Mouse (Mus musculus) CD8-positive naive resting alpha-beta T cell, adult 2 months (primary cell): ENCODE data around the gene Fam168b.

Source experiments
- DNase-seq, 2 experiments: peaks; one replicate each; pipeline ENCODE4 v3.0.0; 2022; ENCODE audit warnings: low read depth in 2 of 2, low spot score in 2 of 2

Gene Fam168b

GRCm38 (mm10) chr1:34815843-34816242, 27.0 kb downstream of the Fam168b start:
- no peak for DNase-seq

GRCm38 (mm10) chr1:34812407-34813247, 30.2 kb downstream of the Fam168b start:
- DNase-seq, result no peak

GRCm38 (mm10) chr1:34811581-34811980, 31.3 kb downstream of the Fam168b start:
- DNase-seq, result no peak

- no peak for DNase-seq
Observed at GRCm38 (mm10) chr1:34811035-34811434, 31.8 kb downstream of the Fam168b start.

GRCm38 (mm10) chr1:34810293-34810692, 32.6 kb downstream of the Fam168b start:
- DNase-seq, result no peak

- no peak for DNase-seq
Observed at GRCm38 (mm10) chr1:34808445-34808844, 34.4 kb downstream of the Fam168b start.

GRCm38 (mm10) chr1:34805931-34806520, 36.8 kb downstream of the Fam168b start:
- no peak for DNase-seq

- DNase-seq, result no peak
Observed at GRCm38 (mm10) chr1:34804863-34805262, 38.0 kb downstream of the Fam168b start.

- peak; percentile 58 to 68 for DNase-seq
Observed at GRCm38 (mm10) chr1:34802290-34802642, 40.6 kb downstream of the Fam168b start.

GRCm38 (mm10) chr1:34801616-34802289, 41.1 kb downstream of the Fam168b start:
- peak; percentile 65 to 66 for DNase-seq

- no peak for DNase-seq
Observed at GRCm38 (mm10) chr1:34799140-34799539, 43.7 kb downstream of the Fam168b start.

GRCm38 (mm10) chr1:34793304-34794300, 49.3 kb downstream of the Fam168b start:
- no peak for DNase-seq

GRCm38 (mm10) chr1:34783538-34784161, 59.2 kb downstream of the Fam168b start:
- no peak for DNase-seq

- DNase-seq, result no peak
Observed at GRCm38 (mm10) chr1:34775870-34776269, 67.0 kb downstream of the Fam168b start.

- no peak for DNase-seq
Observed at GRCm38 (mm10) chr1:34768875-34769274, 74.0 kb downstream of the Fam168b start.

GRCm38 (mm10) chr1:34767851-34768250, 75.0 kb downstream of the Fam168b start:
- no peak for DNase-seq

- no peak for DNase-seq
Observed at GRCm38 (mm10) chr1:34766899-34767298, 76.0 kb downstream of the Fam168b start.
